Mouse (Mus musculus): Measurements from ENCODE around the gene Sclt1.

DNA sequence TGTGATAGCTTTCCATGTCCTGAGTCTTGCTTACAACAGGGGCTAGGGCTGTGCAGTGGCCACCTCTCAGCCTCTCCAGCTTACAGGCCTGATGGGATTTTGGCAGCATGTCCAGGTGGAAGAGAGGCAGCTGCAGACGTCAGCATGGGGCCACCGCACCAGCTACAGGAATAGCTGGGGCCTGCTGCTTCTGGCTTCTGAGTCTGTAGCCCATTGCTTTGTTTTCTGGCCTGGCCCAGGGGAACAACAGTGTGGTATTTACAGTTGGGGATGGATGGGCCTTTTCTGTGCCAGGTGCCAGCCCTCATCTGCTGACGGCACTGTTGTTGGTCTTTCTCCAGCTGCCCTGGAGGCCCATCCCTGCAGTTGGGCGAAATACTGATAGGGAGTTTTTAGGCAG, 158.7 kb downstream of the Sclt1 start:
- no peak for TF ChIP-seq POLR2A (IDR thresholded peaks at IDR 0.05; ENCODE audit: control insufficient read depth, extremely low read depth, insufficient read depth, low read length, poor library complexity)
- TF ChIP-seq CTCF (IDR thresholded peaks at IDR 0.05; ENCODE audit: borderline replicate concordance, control insufficient read depth, extremely low read depth, insufficient read depth, low read length, poor library complexity): no peak
